Mouse (Mus musculus): ENCODE data around the gene Dock1. TPM values are rescaled to one million over a fixed set of nuclear protein-coding genes. Genes with fewer than 3 reads are reported as not detected.

The Dock1 gene
- polyA plus RNA-seq, 1 experiment: 54.8 TPM

DNA sequence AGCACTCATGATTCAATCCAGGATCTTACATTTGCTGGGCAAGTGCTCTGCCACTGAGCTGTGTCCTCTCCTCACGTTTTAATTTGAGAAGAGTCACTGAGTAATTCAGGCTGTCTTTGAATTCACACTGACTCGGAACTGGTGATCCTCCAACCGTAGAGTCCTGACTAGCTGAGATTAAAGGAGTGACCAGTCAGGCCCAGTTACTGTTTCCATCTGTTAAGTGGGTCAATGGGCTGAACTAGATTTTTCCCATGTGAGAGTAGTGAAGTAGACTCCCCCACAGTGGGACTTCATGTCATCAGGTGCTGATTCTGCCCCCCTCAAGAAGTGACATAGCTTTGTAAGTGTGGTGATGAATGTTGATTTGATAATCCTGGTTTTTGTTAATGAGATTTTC, 49.0 kb downstream of the Dock1 start:
- no peaks in the 10 kb centered on the region for H3K9me3 ChIP-seq (replicated peaks; ENCODE audit: control insufficient read depth, insufficient read depth, low read length, poor library complexity, severe bottlenecking)

DNA sequence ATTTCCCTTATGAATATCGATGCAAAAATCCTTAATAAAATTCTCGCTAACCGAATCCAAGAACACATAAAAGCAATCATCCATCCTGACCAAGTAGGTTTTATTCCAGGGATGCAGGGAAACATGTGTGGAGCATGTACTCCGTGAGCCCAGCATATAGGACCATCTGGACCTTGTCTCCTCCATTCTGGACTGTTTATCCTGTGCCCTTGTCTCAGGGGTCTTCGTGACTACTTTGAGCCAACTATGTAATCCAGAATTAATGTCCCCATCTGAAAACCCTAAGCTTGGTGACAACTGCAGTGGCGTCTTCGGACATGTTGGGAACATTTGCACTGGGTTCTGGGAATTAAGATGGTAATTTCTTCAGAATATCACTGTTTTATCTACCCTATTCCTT, 51.9 kb downstream of the Dock1 start:
- Histone ChIP-seq H3K9ac (ENCODE audit: low read depth, poor library complexity, severe bottlenecking) (no peak overlapping the region), H3K4me1 (ENCODE audit: control insufficient read depth, insufficient read depth, low read length) (no peaks in the 10 kb centered on the region), H3K4me3 (ENCODE audit: low read depth, low read length) (no peak overlapping the region), H3K27ac (ENCODE audit: insufficient read depth, low read length) (no peak overlapping the region), H3K9me3 (replicated peaks; ENCODE audit: control insufficient read depth, insufficient read depth, low read length, poor library complexity, severe bottlenecking) (no peaks in the 10 kb centered on the region), H3K27me3 (ENCODE audit: control insufficient read depth, insufficient read depth, low read length, poor library complexity, severe bottlenecking) (no peaks in the 10 kb centered on the region), H3K36me3 (ENCODE audit: control insufficient read depth, insufficient read depth, low read length, poor library complexity, severe bottlenecking) (no peaks in the 10 kb centered on the region)
- TF ChIP-seq EP300 (IDR thresholded peaks at IDR 0.05; ENCODE audit: insufficient read depth, low read depth, low read length): no peak

More for the DNA sequence above, 49.0 kb downstream of the Dock1 start:
- H3K27me3 ChIP-seq (ENCODE audit: control insufficient read depth, insufficient read depth, low read length, poor library complexity, severe bottlenecking): no peaks in the 10 kb centered on the region
- no peak overlapping the region for H3K9ac ChIP-seq (ENCODE audit: low read depth, poor library complexity, severe bottlenecking)
- TF ChIP-seq POLR2A (IDR thresholded peaks at IDR 0.05; ENCODE audit: insufficient read depth, low read length) (no peak), CTCF (IDR thresholded peaks at IDR 0.05; ENCODE audit: low read depth, low read length) (no peak), EP300 (IDR thresholded peaks at IDR 0.05; ENCODE audit: insufficient read depth, low read depth, low read length) (no peak)
- no peaks in the 10 kb centered on the region for H3K36me3 ChIP-seq (ENCODE audit: control insufficient read depth, insufficient read depth, low read length, poor library complexity, severe bottlenecking)
- H3K4me3 ChIP-seq (ENCODE audit: low read depth, low read length): no peak overlapping the region
- no peaks in the 10 kb centered on the region for H3K4me1 ChIP-seq (ENCODE audit: control insufficient read depth, insufficient read depth, low read length)
- no peak overlapping the region for H3K27ac ChIP-seq (ENCODE audit: insufficient read depth, low read length)

GRCm38 (mm10) chr7:134722955-134723354, 52.5 kb downstream of the Dock1 start:
- TF ChIP-seq POLR2A (IDR thresholded peaks at IDR 0.05; ENCODE audit: insufficient read depth, low read length) (no peak), CTCF (IDR thresholded peaks at IDR 0.05; ENCODE audit: low read depth, low read length) (no peak), EP300 (IDR thresholded peaks at IDR 0.05; ENCODE audit: insufficient read depth, low read depth, low read length) (no peak)
- no peaks in the 10 kb centered on the region for H3K4me1 ChIP-seq (ENCODE audit: control insufficient read depth, insufficient read depth, low read length)
- no peak overlapping the region for H3K9ac ChIP-seq (ENCODE audit: low read depth, poor library complexity, severe bottlenecking)
- no peak overlapping the region for H3K27ac ChIP-seq (ENCODE audit: insufficient read depth, low read length)
- H3K27me3 ChIP-seq (ENCODE audit: control insufficient read depth, insufficient read depth, low read length, poor library complexity, severe bottlenecking): no peaks in the 10 kb centered on the region
- no peaks in the 10 kb centered on the region for H3K9me3 ChIP-seq (replicated peaks; ENCODE audit: control insufficient read depth, insufficient read depth, low read length, poor library complexity, severe bottlenecking)
- H3K4me3 ChIP-seq (ENCODE audit: low read depth, low read length): no peak overlapping the region
- H3K36me3 ChIP-seq (ENCODE audit: control insufficient read depth, insufficient read depth, low read length, poor library complexity, severe bottlenecking): no peaks in the 10 kb centered on the region

DNA sequence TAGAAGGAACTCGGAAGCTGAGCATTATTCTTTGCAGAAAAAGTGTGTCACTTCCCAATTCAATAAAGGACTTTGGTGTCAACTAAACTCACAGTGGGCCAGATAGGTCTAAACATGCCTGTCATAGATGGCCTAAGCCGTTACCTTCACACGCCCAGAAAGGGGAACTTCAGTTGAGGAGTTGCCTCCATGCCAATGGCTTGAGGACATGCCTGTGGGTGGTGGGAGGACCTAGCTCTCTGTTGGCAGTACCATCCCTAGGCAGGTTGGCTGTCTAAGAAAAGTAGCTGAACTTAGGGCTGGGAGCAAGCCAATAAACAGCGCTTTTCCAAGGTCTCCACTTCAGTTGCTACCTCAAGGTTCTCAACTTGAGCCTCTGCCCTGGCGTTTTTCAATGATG, 53.1 kb downstream of the Dock1 start:
- no peak overlapping the region for H3K9ac ChIP-seq (ENCODE audit: low read depth, poor library complexity, severe bottlenecking)
- no peaks in the 10 kb centered on the region for H3K27me3 ChIP-seq (ENCODE audit: control insufficient read depth, insufficient read depth, low read length, poor library complexity, severe bottlenecking)
- TF ChIP-seq EP300 (IDR thresholded peaks at IDR 0.05; ENCODE audit: insufficient read depth, low read depth, low read length) (no peak), POLR2A (IDR thresholded peaks at IDR 0.05; ENCODE audit: insufficient read depth, low read length) (no peak)
- H3K27ac ChIP-seq (ENCODE audit: insufficient read depth, low read length): no peak overlapping the region
- H3K4me3 ChIP-seq (ENCODE audit: low read depth, low read length): no peak overlapping the region
- no peaks in the 10 kb centered on the region for H3K4me1 ChIP-seq (ENCODE audit: control insufficient read depth, insufficient read depth, low read length)
- no peaks in the 10 kb centered on the region for H3K36me3 ChIP-seq (ENCODE audit: control insufficient read depth, insufficient read depth, low read length, poor library complexity, severe bottlenecking)
- H3K9me3 ChIP-seq (replicated peaks; ENCODE audit: control insufficient read depth, insufficient read depth, low read length, poor library complexity, severe bottlenecking): no peaks in the 10 kb centered on the region

GRCm38 (mm10) chr7:134724841-134725240, 54.4 kb downstream of the Dock1 start:
- Histone ChIP-seq H3K27ac (ENCODE audit: insufficient read depth, low read length) (no peak overlapping the region), H3K4me3 (ENCODE audit: low read depth, low read length) (no peak overlapping the region), H3K4me1 (ENCODE audit: control insufficient read depth, insufficient read depth, low read length) (no peaks in the 10 kb centered on the region)

GRCm38 (mm10) chr7:134725551-134726529, 55.4 kb downstream of the Dock1 start:
- Histone ChIP-seq H3K36me3 (ENCODE audit: control insufficient read depth, insufficient read depth, low read length, poor library complexity, severe bottlenecking) (no peaks in the 10 kb centered on the region), H3K9ac (ENCODE audit: low read depth, poor library complexity, severe bottlenecking) (no peak overlapping the region), H3K4me3 (ENCODE audit: low read depth, low read length) (no peak overlapping the region), H3K27me3 (ENCODE audit: control insufficient read depth, insufficient read depth, low read length, poor library complexity, severe bottlenecking) (no peaks in the 10 kb centered on the region), H3K4me1 (ENCODE audit: control insufficient read depth, insufficient read depth, low read length) (no peaks in the 10 kb centered on the region), H3K27ac (ENCODE audit: insufficient read depth, low read length) (no peak overlapping the region), H3K9me3 (replicated peaks; ENCODE audit: control insufficient read depth, insufficient read depth, low read length, poor library complexity, severe bottlenecking) (no peaks in the 10 kb centered on the region)
- TF ChIP-seq POLR2A (IDR thresholded peaks at IDR 0.05; ENCODE audit: insufficient read depth, low read length) (no peak), CTCF (IDR thresholded peaks at IDR 0.05; ENCODE audit: low read depth, low read length) (no peak), EP300 (IDR thresholded peaks at IDR 0.05; ENCODE audit: insufficient read depth, low read depth, low read length) (no peak)

More at GRCm38 (mm10) chr7:134724841-134725240, 54.4 kb downstream of the Dock1 start:
- TF ChIP-seq CTCF (IDR thresholded peaks at IDR 0.05; ENCODE audit: low read depth, low read length) (no peak), POLR2A (IDR thresholded peaks at IDR 0.05; ENCODE audit: insufficient read depth, low read length) (no peak), EP300 (IDR thresholded peaks at IDR 0.05; ENCODE audit: insufficient read depth, low read depth, low read length) (no peak)
- Histone ChIP-seq H3K36me3 (ENCODE audit: control insufficient read depth, insufficient read depth, low read length, poor library complexity, severe bottlenecking) (no peaks in the 10 kb centered on the region), H3K27me3 (ENCODE audit: control insufficient read depth, insufficient read depth, low read length, poor library complexity, severe bottlenecking) (no peaks in the 10 kb centered on the region), H3K9ac (ENCODE audit: low read depth, poor library complexity, severe bottlenecking) (no peak overlapping the region), H3K9me3 (replicated peaks; ENCODE audit: control insufficient read depth, insufficient read depth, low read length, poor library complexity, severe bottlenecking) (no peaks in the 10 kb centered on the region)
